Mouse (Mus musculus): Measurements from ENCODE around the gene Arhgap40. TPM values are rescaled to one million over a fixed set of nuclear protein-coding genes. Genes with fewer than 3 reads are reported as not detected.

The Arhgap40 gene
- polyA plus RNA-seq, 1 experiment = not detected

DNA sequence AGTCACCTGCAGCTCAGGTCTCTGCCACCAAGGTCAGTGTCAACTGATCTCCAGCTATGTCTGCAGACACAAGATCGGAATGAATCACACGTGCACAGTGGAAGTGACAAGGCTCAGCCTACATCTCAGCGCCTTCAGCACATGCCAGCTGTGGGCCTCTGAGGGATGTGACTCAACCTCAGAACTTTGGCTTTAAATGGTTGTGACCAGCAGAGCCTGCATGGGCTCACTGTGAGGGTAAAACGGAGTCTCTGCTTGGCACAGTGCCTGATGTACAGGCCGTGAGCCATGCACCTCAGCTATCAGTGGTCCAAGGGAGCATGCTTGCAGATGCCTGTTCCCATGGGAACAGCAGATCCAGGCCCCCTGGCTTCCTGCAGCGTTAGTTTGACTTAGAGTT lies 6.0 kb downstream of the Arhgap40 start:
- no peak overlapping the region for H3ac ChIP-seq (ENCODE audit: control insufficient read depth, insufficient read length, low read depth)
- no peaks in the 10 kb centered on the region for H3K27me3 ChIP-seq (ENCODE audit: control insufficient read depth, insufficient read depth, insufficient read length)
- H3K79me2 ChIP-seq (ENCODE audit: control insufficient read depth, insufficient read depth) = no peaks in the 10 kb centered on the region
- H3K36me3 ChIP-seq (ENCODE audit: control insufficient read depth, insufficient read depth) = no peaks in the 10 kb centered on the region
- no peak for TF ChIP-seq MYOD1 (IDR thresholded peaks at IDR 0.05; ENCODE audit: control insufficient read depth, insufficient read length, low read depth)
- no peak for TF ChIP-seq FOSL1 (IDR thresholded peaks at IDR 0.05; ENCODE audit: insufficient read depth, low read length, poor library complexity, severe bottlenecking)
- TF ChIP-seq CEBPB (IDR thresholded peaks at IDR 0.05; ENCODE audit: low read depth) = no peak
- no peak for TF ChIP-seq MYOG (IDR thresholded peaks at IDR 0.05; ENCODE audit: control insufficient read depth, extremely low read depth, insufficient read length)
- no peak for TF ChIP-seq CTCF (IDR thresholded peaks at IDR 0.05; ENCODE audit: control insufficient read depth, insufficient read depth, insufficient read length)
- no peak for TF ChIP-seq USF1 (IDR thresholded peaks at IDR 0.05; ENCODE audit: low read depth)
- no peak for TF ChIP-seq MAX (IDR thresholded peaks at IDR 0.05)
- no peak overlapping the region for H3K4me3 ChIP-seq (ENCODE audit: insufficient read depth, poor library complexity, severe bottlenecking)
- no peaks in the 10 kb centered on the region for H3K79me3 ChIP-seq (ENCODE audit: low read depth)

DNA sequence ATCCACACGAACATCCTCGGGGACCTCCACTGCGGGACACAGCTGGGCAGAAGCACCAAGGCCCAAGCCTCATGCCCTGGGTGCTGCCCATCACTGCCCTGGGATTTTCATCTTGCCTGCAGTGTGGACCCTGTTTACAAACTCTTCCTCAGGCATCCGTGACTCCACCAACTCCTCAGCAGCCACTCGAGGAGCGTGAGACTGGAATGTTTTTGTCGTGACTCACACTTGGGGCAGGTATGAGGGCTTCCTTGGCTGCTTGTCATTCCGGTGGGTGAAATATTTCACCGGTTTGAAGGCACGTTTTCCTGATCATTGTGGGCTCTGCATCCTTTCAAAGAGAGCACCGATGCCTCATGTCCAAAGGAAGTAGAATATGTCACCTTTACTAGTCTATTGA lies 6.5 kb downstream of the Arhgap40 start:
- Histone ChIP-seq H3K79me3 (ENCODE audit: low read depth) (no peaks in the 10 kb centered on the region), H3K4me3 (ENCODE audit: insufficient read depth, poor library complexity, severe bottlenecking) (no peak overlapping the region), H3K27me3 (ENCODE audit: control insufficient read depth, insufficient read depth, insufficient read length) (no peaks in the 10 kb centered on the region), H3K36me3 (ENCODE audit: control insufficient read depth, insufficient read depth) (no peaks in the 10 kb centered on the region), H3K79me2 (ENCODE audit: control insufficient read depth, insufficient read depth) (no peaks in the 10 kb centered on the region), H3ac (ENCODE audit: control insufficient read depth, insufficient read length, low read depth) (peak overlapping the region; percentile 8)
- no peak for TF ChIP-seq FOSL1 (IDR thresholded peaks at IDR 0.05; ENCODE audit: insufficient read depth, low read length, poor library complexity, severe bottlenecking)
- no peak for TF ChIP-seq CEBPB (IDR thresholded peaks at IDR 0.05; ENCODE audit: low read depth)
- TF ChIP-seq USF1 (IDR thresholded peaks at IDR 0.05; ENCODE audit: low read depth) = no peak

DNA sequence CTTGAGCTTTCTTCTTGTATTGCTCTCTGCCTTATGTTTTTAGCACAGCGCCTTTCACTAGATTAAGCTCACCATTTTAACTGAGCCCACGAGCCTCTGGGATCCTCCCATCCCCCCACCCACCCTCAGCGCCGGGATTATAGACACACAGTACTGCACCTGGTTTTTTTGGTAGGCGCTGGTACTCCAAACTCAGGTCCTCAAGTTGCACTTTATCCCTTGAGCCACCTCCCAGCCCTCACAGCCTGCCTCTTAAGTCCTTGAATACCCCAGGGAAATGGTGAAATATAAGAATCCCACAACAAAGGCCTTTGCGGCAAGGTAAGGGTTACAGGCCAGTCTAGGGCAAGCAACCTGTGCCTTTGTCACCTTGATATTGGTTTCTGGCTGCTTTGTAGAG lies 7.2 kb downstream of the Arhgap40 start:
- TF ChIP-seq MYOG (IDR thresholded peaks at IDR 0.05; ENCODE audit: control insufficient read depth, extremely low read depth, insufficient read length) (no peak), USF1 (IDR thresholded peaks at IDR 0.05; ENCODE audit: low read depth) (no peak), MYOD1 (IDR thresholded peaks at IDR 0.05; ENCODE audit: control insufficient read depth, insufficient read length, low read depth) (no peak), FOSL1 (IDR thresholded peaks at IDR 0.05; ENCODE audit: insufficient read depth, low read length, poor library complexity, severe bottlenecking) (no peak), CTCF (IDR thresholded peaks at IDR 0.05; ENCODE audit: control insufficient read depth, insufficient read depth, insufficient read length) (no peak), MAX (IDR thresholded peaks at IDR 0.05) (no peak), CEBPB (IDR thresholded peaks at IDR 0.05; ENCODE audit: low read depth) (no peak)
- no peak overlapping the region for H3K4me3 ChIP-seq (ENCODE audit: insufficient read depth, poor library complexity, severe bottlenecking)
- H3ac ChIP-seq (ENCODE audit: control insufficient read depth, insufficient read length, low read depth) = no peak overlapping the region
- H3K36me3 ChIP-seq (ENCODE audit: control insufficient read depth, insufficient read depth) = no peaks in the 10 kb centered on the region
- no peaks in the 10 kb centered on the region for H3K79me2 ChIP-seq (ENCODE audit: control insufficient read depth, insufficient read depth)
- no peaks in the 10 kb centered on the region for H3K79me3 ChIP-seq (ENCODE audit: low read depth)
- H3K27me3 ChIP-seq (ENCODE audit: control insufficient read depth, insufficient read depth, insufficient read length) = no peaks in the 10 kb centered on the region

DNA sequence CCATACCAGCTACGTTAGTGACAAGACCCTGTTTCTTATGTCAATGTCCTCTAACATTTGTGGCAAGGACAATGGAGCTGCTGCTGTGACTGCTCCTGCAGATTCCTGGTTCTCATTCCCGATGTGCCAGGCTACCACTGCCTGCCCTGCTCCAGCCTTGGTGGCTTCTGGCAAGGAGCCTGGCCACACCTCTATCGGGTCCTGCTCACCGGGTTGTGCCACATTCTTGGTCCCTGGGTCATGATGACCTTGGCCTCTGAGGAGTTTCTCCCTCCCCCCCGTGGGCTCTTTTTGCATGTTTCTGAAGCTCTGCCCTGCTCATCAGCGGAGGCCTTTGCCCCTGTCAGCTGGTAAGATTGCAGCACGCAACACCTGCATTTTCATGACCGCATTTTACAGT lies 10.5 kb downstream of the Arhgap40 start:
- H3K27me3 ChIP-seq (ENCODE audit: control insufficient read depth, insufficient read depth, insufficient read length) = peaks cover 1% of the 10 kb centered on the region
- no peak overlapping the region for H3K4me3 ChIP-seq (ENCODE audit: insufficient read depth, poor library complexity, severe bottlenecking)
- TF ChIP-seq FOSL1 (IDR thresholded peaks at IDR 0.05; ENCODE audit: insufficient read depth, low read length, poor library complexity, severe bottlenecking) = no peak
- TF ChIP-seq MYOG (IDR thresholded peaks at IDR 0.05; ENCODE audit: control insufficient read depth, extremely low read depth, insufficient read length) = no peak
- TF ChIP-seq CEBPB (IDR thresholded peaks at IDR 0.05; ENCODE audit: low read depth) = no peak
- TF ChIP-seq MAX (IDR thresholded peaks at IDR 0.05) = no peak
- no peak for TF ChIP-seq USF1 (IDR thresholded peaks at IDR 0.05; ENCODE audit: low read depth)
- no peak for TF ChIP-seq MYOD1 (IDR thresholded peaks at IDR 0.05; ENCODE audit: control insufficient read depth, insufficient read length, low read depth)
- no peak for TF ChIP-seq CTCF (IDR thresholded peaks at IDR 0.05; ENCODE audit: control insufficient read depth, insufficient read depth, insufficient read length)
- no peaks in the 10 kb centered on the region for H3K79me2 ChIP-seq (ENCODE audit: control insufficient read depth, insufficient read depth)
- no peak overlapping the region for H3ac ChIP-seq (ENCODE audit: control insufficient read depth, insufficient read length, low read depth)
- no peaks in the 10 kb centered on the region for H3K79me3 ChIP-seq (ENCODE audit: low read depth)
- H3K36me3 ChIP-seq (ENCODE audit: control insufficient read depth, insufficient read depth) = no peaks in the 10 kb centered on the region

DNA sequence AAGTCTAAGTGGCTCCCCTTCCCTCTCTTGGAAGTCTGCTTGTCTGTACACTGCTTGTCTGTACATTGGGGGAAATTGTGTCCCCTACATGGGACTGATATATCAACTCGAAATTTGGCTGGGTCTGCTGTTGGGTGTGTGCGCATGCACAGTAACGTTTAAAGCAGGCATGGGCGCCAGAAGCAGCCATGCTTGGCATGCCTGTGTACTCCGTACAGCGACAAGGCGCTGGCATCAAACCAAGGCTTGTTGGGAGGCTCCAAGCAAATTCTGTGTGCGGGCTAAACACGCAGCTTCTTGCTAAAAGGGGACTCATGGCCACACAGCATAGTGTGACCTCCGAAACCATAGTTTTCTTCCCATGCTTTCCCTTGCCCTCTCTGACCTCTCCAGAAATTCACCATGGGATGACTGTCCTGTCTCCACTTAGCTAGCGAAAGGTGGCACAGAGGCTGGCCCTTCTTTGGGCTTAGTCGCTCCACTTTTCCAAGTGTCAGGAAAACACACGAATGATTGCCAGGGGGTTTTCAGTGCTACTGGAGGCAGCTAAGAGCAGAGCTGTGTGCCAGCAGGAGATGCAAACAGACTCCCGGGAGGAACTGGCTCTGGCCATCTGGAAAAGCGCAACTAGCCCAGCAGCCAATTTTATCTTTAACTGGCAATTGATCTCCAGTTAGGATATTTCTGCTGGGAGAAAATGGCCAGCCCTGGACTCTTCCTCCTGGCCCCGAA lies 11.7 kb downstream of the Arhgap40 start:
- Histone ChIP-seq H3K36me3 (ENCODE audit: control insufficient read depth, insufficient read depth) (no peaks in the 10 kb centered on the region), H3K4me3 (ENCODE audit: insufficient read depth, poor library complexity, severe bottlenecking) (no peak overlapping the region), H3K79me3 (ENCODE audit: low read depth) (no peaks in the 10 kb centered on the region), H3K27me3 (ENCODE audit: control insufficient read depth, insufficient read depth, insufficient read length) (peaks cover 5% of the 10 kb centered on the region), H3K79me2 (ENCODE audit: control insufficient read depth, insufficient read depth) (no peaks in the 10 kb centered on the region), H3ac (ENCODE audit: control insufficient read depth, insufficient read length, low read depth) (no peak overlapping the region)
- TF ChIP-seq MYOD1 (IDR thresholded peaks at IDR 0.05; ENCODE audit: control insufficient read depth, insufficient read length, low read depth) (no peak), CEBPB (IDR thresholded peaks at IDR 0.05; ENCODE audit: low read depth) (no peak), FOSL1 (IDR thresholded peaks at IDR 0.05; ENCODE audit: insufficient read depth, low read length, poor library complexity, severe bottlenecking) (no peak), MYOG (IDR thresholded peaks at IDR 0.05; ENCODE audit: control insufficient read depth, extremely low read depth, insufficient read length) (no peak), USF1 (IDR thresholded peaks at IDR 0.05; ENCODE audit: low read depth) (no peak), CTCF (IDR thresholded peaks at IDR 0.05; ENCODE audit: control insufficient read depth, insufficient read depth, insufficient read length) (no peak), MAX (IDR thresholded peaks at IDR 0.05) (no peak)

DNA sequence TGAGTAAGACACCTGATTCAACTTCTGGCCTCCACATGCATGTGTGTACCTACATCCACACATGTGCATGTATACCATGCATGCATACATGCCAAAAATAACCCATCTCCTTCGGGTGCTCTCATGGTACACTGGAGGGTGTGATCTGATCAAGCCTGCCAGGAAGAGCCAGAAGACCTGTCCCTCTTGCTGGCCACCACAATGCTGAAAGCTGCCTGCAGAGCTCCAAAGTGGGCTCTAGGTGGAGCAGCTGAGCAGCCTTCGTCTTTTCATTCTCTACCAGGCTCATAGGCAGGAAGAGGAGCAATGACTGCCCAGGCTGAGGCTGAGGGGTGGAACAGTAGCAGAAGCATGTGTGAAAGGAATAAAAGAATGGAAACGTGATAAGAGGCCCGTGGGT lies 21.5 kb downstream of the Arhgap40 start:
- TF ChIP-seq MYOD1 (IDR thresholded peaks at IDR 0.05; ENCODE audit: control insufficient read depth, insufficient read length, low read depth) (no peak), FOSL1 (IDR thresholded peaks at IDR 0.05; ENCODE audit: insufficient read depth, low read length, poor library complexity, severe bottlenecking) (no peak), CTCF (IDR thresholded peaks at IDR 0.05; ENCODE audit: control insufficient read depth, insufficient read depth, insufficient read length) (peak; percentile 13), MYOG (IDR thresholded peaks at IDR 0.05; ENCODE audit: control insufficient read depth, extremely low read depth, insufficient read length) (no peak)
- peaks cover 14% of the 10 kb centered on the region for H3K27me3 ChIP-seq (ENCODE audit: control insufficient read depth, insufficient read depth, insufficient read length)
- no peaks in the 10 kb centered on the region for H3K79me3 ChIP-seq (ENCODE audit: low read depth)
- no peaks in the 10 kb centered on the region for H3K79me2 ChIP-seq (ENCODE audit: control insufficient read depth, insufficient read depth)
- H3K36me3 ChIP-seq (ENCODE audit: control insufficient read depth, insufficient read depth) = no peaks in the 10 kb centered on the region
- H3K4me3 ChIP-seq (ENCODE audit: insufficient read depth, poor library complexity, severe bottlenecking) = no peak overlapping the region
- H3ac ChIP-seq (ENCODE audit: control insufficient read depth, insufficient read length, low read depth) = no peak overlapping the region
